Mouse (Mus musculus) kidney, adult 2 months (tissue): Measurements from ENCODE around the gene Snx30.

Experiments used
- CTCF ChIP-seq: fragments of 200-500 bp; conservative IDR thresholded peaks from 2 replicates; pipeline ENCODE4 v1.5.1; 2011; ENCODE audit warnings: low read depth, mild to moderate bottlenecking, control low read depth, low read length, moderate library complexity, mixed read lengths; ENCODE audit not compliant: insufficient read depth, insufficient read length
- POLR2A ChIP-seq: fragments of 200-500 bp; IDR thresholded peaks from one replicate; pipeline ENCODE4 v1.6.1; 2011; ENCODE audit warnings: low read depth, low read length, control low read depth

GRCm38 (mm10) chr4:59803358-59803757 lies 2.3 kb upstream of the Snx30 start:
- no peak for TF ChIP-seq POLR2A
- no peak for TF ChIP-seq CTCF
